Mouse (Mus musculus) heart, postnatal 0 days (tissue): ENCODE measurements around the gene Flvcr2. TPM values are rescaled to one million over a fixed set of nuclear protein-coding genes. Genes with fewer than 3 reads are reported as not detected.

Source experiments
- ATAC-seq: fragments of 200-750 bp; cut with Nextera tagmentation; 2 replicates; pipeline ENCODE4 v1.8.0; 2017; ENCODE audit warnings: low read depth, moderate number of reproducible peaks, moderate library complexity; ENCODE audit not compliant: insufficient read depth
- DNase-seq: peaks from one replicate; pipeline ENCODE4 v3.0.0-alpha.2; 2016; ENCODE audit warnings: low spot score
- H3K27ac ChIP-seq: fragments of 300-500 bp; sonication (generic); 2 replicates; pipeline ENCODE4 v1.5.1; 2014; ENCODE audit warnings: low read depth, mild to moderate bottlenecking
- H3K27me3 ChIP-seq: fragments of 300-500 bp; sonication (generic); 2 replicates; pipeline ENCODE4 v1.6.1; 2014; ENCODE audit warnings: low read length, mixed read lengths; ENCODE audit not compliant: control insufficient read depth, insufficient read depth
- H3K36me3 ChIP-seq: fragments of 300-500 bp; sonication (generic); replicated peaks from 2 replicates; pipeline ENCODE4 v1.6.1; 2014; ENCODE audit warnings: low read length, mixed read lengths; ENCODE audit not compliant: control insufficient read depth, insufficient read depth
- H3K4me1 ChIP-seq: fragments of 300-500 bp; sonication (generic); 2 replicates; pipeline ENCODE4 v1.6.1; 2014; ENCODE audit warnings: antibody characterized with exemption; ENCODE audit not compliant: control insufficient read depth, insufficient read depth
- H3K4me2 ChIP-seq: fragments of 300-500 bp; sonication (generic); 2 replicates; pipeline ENCODE4 v1.6.1; 2014; ENCODE audit warnings: low read depth, mild to moderate bottlenecking, low read length, moderate library complexity
- H3K4me3 ChIP-seq: fragments of 300-500 bp; sonication (generic); 2 replicates; pipeline ENCODE4 v1.5.1; 2014; ENCODE audit warnings: low read depth, low read length
- H3K9ac ChIP-seq: fragments of 300-500 bp; sonication (generic); replicated peaks from 2 replicates; pipeline ENCODE4 v1.6.1; 2014; ENCODE audit warnings: low read depth, low read length, mixed read lengths
- H3K9me3 ChIP-seq: fragments of 300-500 bp; sonication (generic); replicated peaks from 2 replicates; pipeline ENCODE4 v1.6.1; 2016; ENCODE audit warnings: low read length; ENCODE audit not compliant: control insufficient read depth
- CTCF ChIP-seq: IDR thresholded peaks from 2 replicates; pipeline ENCODE4 v1.5.1; 2016; ENCODE audit warnings: antibody characterized with exemption, control low read depth, low read depth
- EP300 ChIP-seq: IDR thresholded peaks from 2 replicates; pipeline ENCODE4 v1.6.1; 2016; ENCODE audit warnings: antibody characterized with exemption, low read depth
- WGBS: fragments of 180-500 bp; shearing (Covaris S2); extraction: QIAGEN DNeasy Blood & Tissue Kit; methylation state at CpG from one replicate; pipeline ENCODE4 v1.1.7; 2014; 5-methylcytosine and 5-hydroxymethylcytosine counted together
- polyA plus RNA-seq: library from polyadenylated mRNA; unstranded; fragments of >200 nt; fragmentation: Nextera tagmentation; extraction: Ambion mirVana; gene quantifications from 2 replicates; pipeline ENCODE4 v1.2.1, GENCODE M21; 2015
- total RNA-seq: library from RNA; depleted of rRNA; stranded (reverse); fragments of >200 nt; gene quantifications from 2 replicates; pipeline ENCODE4 v1.2.3, GENCODE M21; 2014; ENCODE audit warnings: low replicate concordance

Flvcr2 gene
- total and polyA plus RNA-seq, 2 experiments from 2014 or later, result 7.3 to 28.2 TPM

DNA sequence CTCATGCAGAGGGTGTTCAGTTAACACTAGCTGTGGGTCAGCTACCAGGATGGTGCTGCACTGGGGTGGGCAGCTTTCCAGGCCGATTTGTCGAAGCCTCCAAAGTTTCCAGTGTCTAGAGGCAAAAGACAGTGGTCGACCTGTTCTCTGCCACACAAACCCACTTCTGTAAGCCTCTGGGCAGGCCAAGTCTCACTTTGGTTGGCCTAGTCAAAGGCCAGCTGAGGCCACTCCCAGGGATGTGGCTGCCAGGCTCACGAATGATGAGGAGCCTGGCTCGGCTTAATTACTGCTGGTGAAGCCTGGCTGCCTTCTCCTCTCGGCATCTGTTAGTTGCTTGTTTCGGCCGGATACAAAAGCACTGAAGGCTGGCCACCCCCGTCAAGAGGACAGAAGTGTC lies 53.7 kb downstream of the Flvcr2 start:
- no peak for ATAC-seq
- Histone ChIP-seq H3K4me3 (no peak overlapping the region), H3K36me3 (peaks cover 9% of the 10 kb centered on the region; the same call in 1 of the 2 replicates), H3K9me3 (no peaks in the 10 kb centered on the region), H3K27ac (no peak overlapping the region), H3K9ac (no peak overlapping the region), H3K27me3 (no peaks in the 10 kb centered on the region), H3K4me2 (no peak overlapping the region), H3K4me1 (no peaks in the 10 kb centered on the region)
- no peak for DNase-seq
- TF ChIP-seq CTCF (no peak), EP300 (no peak)
- WGBS, result 65% methylated on average over 9 of the region's 9 CpGs

DNA sequence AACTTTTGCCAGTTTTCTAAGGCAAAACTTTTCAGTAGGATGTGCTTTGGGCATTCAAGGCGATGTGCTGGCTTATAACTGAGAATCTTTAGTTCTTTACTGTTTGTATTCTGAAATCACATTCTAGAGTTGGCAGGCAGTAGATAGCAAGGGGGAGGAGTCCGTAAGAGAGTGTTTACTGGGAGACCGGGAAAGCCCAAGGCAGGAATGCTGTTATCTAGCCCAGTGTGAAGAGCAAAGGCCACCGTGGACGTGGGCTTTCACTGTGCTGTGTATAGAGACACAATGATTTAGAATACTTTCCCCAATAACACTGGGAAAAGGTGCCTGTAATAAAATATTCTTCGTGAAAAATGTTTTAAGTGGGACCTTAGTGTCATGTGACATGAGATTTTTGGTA lies 63.4 kb downstream of the Flvcr2 start:
- TF ChIP-seq CTCF (no peak), EP300 (no peak)
- H3K4me2 ChIP-seq, result no peak overlapping the region

GRCm38 (mm10) chr12:85810959-85811358 lies 64.6 kb downstream of the Flvcr2 start:
- H3K27ac ChIP-seq, result no peak overlapping the region
- TF ChIP-seq CTCF (no peak), EP300 (no peak)

More for the DNA sequence above, 63.4 kb downstream of the Flvcr2 start:
- Histone ChIP-seq H3K9ac (no peak overlapping the region), H3K27me3 (no peaks in the 10 kb centered on the region), H3K4me1 (peaks cover 27% of the 10 kb centered on the region), H3K27ac (peak overlapping the region; percentile 72), H3K9me3 (no peaks in the 10 kb centered on the region), H3K36me3 (peaks cover 5% of the 10 kb centered on the region), H3K4me3 (no peak overlapping the region)
- DNase-seq (peak; percentile 80), ATAC-seq (peak; percentile 79)
- WGBS, result 10% methylated on average over 6 of the region's 6 CpGs

GRCm38 (mm10) chr12:85811676-85812075 lies 65.3 kb downstream of the Flvcr2 start:
- Histone ChIP-seq H3K4me1 (peaks cover 27% of the 10 kb centered on the region), H3K27me3 (no peaks in the 10 kb centered on the region), H3K9me3 (no peaks in the 10 kb centered on the region), H3K4me3 (no peak overlapping the region), H3K9ac (no peak overlapping the region), H3K27ac (no peak overlapping the region), H3K4me2 (no peak overlapping the region), H3K36me3 (peaks cover 18% of the 10 kb centered on the region)
- ATAC-seq, result no peak
- DNase-seq, result no peak
- no peak for TF ChIP-seq EP300
- no peak for TF ChIP-seq CTCF
- WGBS, result 93% methylated on average over 4 of the region's 4 CpGs

More at GRCm38 (mm10) chr12:85810959-85811358, 64.6 kb downstream of the Flvcr2 start:
- ATAC-seq (no peak), DNase-seq (no peak)
- H3K9ac ChIP-seq, result no peak overlapping the region
- no peaks in the 10 kb centered on the region for H3K27me3 ChIP-seq
- H3K4me3 ChIP-seq, result no peak overlapping the region
- peaks cover 11% of the 10 kb centered on the region for H3K36me3 ChIP-seq
- H3K4me1 ChIP-seq, result peaks cover 27% of the 10 kb centered on the region
- H3K4me2 ChIP-seq, result no peak overlapping the region
- H3K9me3 ChIP-seq, result no peaks in the 10 kb centered on the region

GRCm38 (mm10) chr12:85813599-85813998 lies 67.3 kb downstream of the Flvcr2 start:
- peak; percentile 59; the same call in 1 of the 2 replicates for TF ChIP-seq EP300
- no peak for TF ChIP-seq CTCF
- Histone ChIP-seq H3K9ac (no peak overlapping the region), H3K4me1 (peaks cover 27% of the 10 kb centered on the region), H3K9me3 (no peaks in the 10 kb centered on the region), H3K27me3 (no peaks in the 10 kb centered on the region), H3K27ac (peak overlapping the region; percentile 78), H3K36me3 (peaks cover 26% of the 10 kb centered on the region), H3K4me2 (no peak overlapping the region), H3K4me3 (no peak overlapping the region)
- 38% methylated on average over 2 of the region's 2 CpGs for WGBS
- DNase-seq, result peak; percentile 26
- peak; percentile 47 for ATAC-seq

- H3K4me2 ChIP-seq, result no peak overlapping the region
- no peaks in the 10 kb centered on the region for H3K27me3 ChIP-seq
- H3K27ac ChIP-seq, result no peak overlapping the region
- H3K9me3 ChIP-seq, result no peaks in the 10 kb centered on the region
- DNase-seq (no peak), ATAC-seq (no peak)
- peaks cover 17% of the 10 kb centered on the region for H3K4me1 ChIP-seq
- WGBS, result 74% methylated on average over 9 of the region's 9 CpGs
- H3K36me3 ChIP-seq, result peaks cover 20% of the 10 kb centered on the region
- no peak overlapping the region for H3K4me3 ChIP-seq
- H3K9ac ChIP-seq, result no peak overlapping the region
- TF ChIP-seq CTCF (no peak), EP300 (no peak)
Measured at GRCm38 (mm10) chr12:85822051-85822450, 75.7 kb downstream of the Flvcr2 start.
